Mouse (Mus musculus) liver, adult 2 months (tissue): ENCODE measurements at regions not wholly inside any gene's neighbourhood (a gene's known extent, or its start where the extent isn't known, plus 50 kb on each side); places are given as distances from the start of the nearest gene placed in this dataset.
A peak's percentile ranks its signal among the peaks of the same experiment; 100 is the strongest.

Experiments used
- DNase-seq: peaks from one replicate; pipeline ENCODE4 v3.0.0-alpha.2; 2011; ENCODE audit warnings: low read depth, low spot score; ENCODE audit errors: extremely low read depth
- H3K27ac ChIP-seq: fragments of 200-500 bp; replicated peaks from 2 replicates; pipeline ENCODE4 v1.5.1; 2012; ENCODE audit warnings: low read depth, mild to moderate bottlenecking, control low read depth, inconsistent platforms, low read length; ENCODE audit not compliant: insufficient read depth
- H3K27me3 ChIP-seq: fragments of 200-500 bp; 2 replicates; pipeline ENCODE4 v1.6.1; 2012; ENCODE audit warnings: mild to moderate bottlenecking, moderate library complexity, low read length, inconsistent platforms; ENCODE audit not compliant: control insufficient read depth, insufficient read depth
- H3K36me3 ChIP-seq: fragments of 200-500 bp; 2 replicates; pipeline ENCODE4 v1.6.1; 2012; ENCODE audit warnings: low read length, inconsistent platforms; ENCODE audit not compliant: control insufficient read depth, insufficient read depth
- H3K4me1 ChIP-seq: fragments of 200-500 bp; 2 replicates; pipeline ENCODE4 v1.6.1; 2011; ENCODE audit warnings: low read length; ENCODE audit not compliant: control insufficient read depth, insufficient read depth
- H3K4me3 ChIP-seq: fragments of 200-500 bp; 2 replicates; pipeline ENCODE4 v1.5.1; 2011; ENCODE audit warnings: low read depth, mild to moderate bottlenecking, control low read depth, low read length, moderate library complexity; ENCODE audit not compliant: insufficient read depth
- H3K79me2 ChIP-seq: fragments of 200-500 bp; 2 replicates; pipeline ENCODE4 v1.6.1; 2012; ENCODE audit warnings: inconsistent platforms, mild to moderate bottlenecking, low read length, moderate library complexity; ENCODE audit not compliant: control insufficient read depth, insufficient read depth
- H3K9ac ChIP-seq: fragments of 200-500 bp; 2 replicates; pipeline ENCODE4 v1.6.1; 2012; ENCODE audit warnings: low read depth, mild to moderate bottlenecking, control low read depth, inconsistent platforms, low read length
- CTCF ChIP-seq: fragments of 200-500 bp; IDR thresholded peaks from 2 replicates; pipeline ENCODE4 v1.5.1; 2011; ENCODE audit warnings: low read depth, low read length, control low read depth
- POLR2A ChIP-seq: fragments of 200-500 bp; IDR thresholded peaks from 2 replicates; pipeline ENCODE4 v1.6.1; 2011; ENCODE audit warnings: low read length, control low read depth; ENCODE audit not compliant: insufficient read depth; ENCODE audit errors: extremely low read depth
- WGBS: fragments of 180-500 bp; shearing (Covaris S2); methylation state at CpG from one replicate; pipeline ENCODE4 v1.1.7; 2018; 5-methylcytosine and 5-hydroxymethylcytosine counted together

GRCm38 (mm10) chr6:143547406-143547903 is 380.4 kb downstream of the Etnk1 start:
- Histone ChIP-seq H3K9ac (no peak overlapping the region), H3K4me1 (no peaks in the 10 kb centered on the region), H3K4me3 (no peak overlapping the region), H3K27me3 (no peaks in the 10 kb centered on the region), H3K79me2 (no peaks in the 10 kb centered on the region), H3K36me3 (no peaks in the 10 kb centered on the region), H3K27ac (no peak overlapping the region)
- TF ChIP-seq POLR2A: no peak
- no peak for TF ChIP-seq CTCF
- DNase-seq: no peak
- WGBS: 83% methylated on average over 10 of the region's 10 CpGs

GRCm38 (mm10) chr6:143554946-143555345 is 387.9 kb downstream of the Etnk1 start:
- no peak overlapping the region for H3K4me3 ChIP-seq
- no peaks in the 10 kb centered on the region for H3K4me1 ChIP-seq
- DNase-seq: no peak
- TF ChIP-seq CTCF (no peak), POLR2A (no peak)
- H3K9ac ChIP-seq: no peak overlapping the region
- 84% methylated on average over 3 of the region's 3 CpGs for WGBS
- no peaks in the 10 kb centered on the region for H3K36me3 ChIP-seq
- no peaks in the 10 kb centered on the region for H3K79me2 ChIP-seq
- H3K27me3 ChIP-seq: no peaks in the 10 kb centered on the region
- H3K27ac ChIP-seq: no peak overlapping the region

- no peaks in the 10 kb centered on the region for H3K36me3 ChIP-seq
- H3K79me2 ChIP-seq: no peaks in the 10 kb centered on the region
- H3K27ac ChIP-seq: no peak overlapping the region
- H3K9ac ChIP-seq: no peak overlapping the region
- DNase-seq: no peak
- peaks cover 6% of the 10 kb centered on the region for H3K4me1 ChIP-seq
- TF ChIP-seq CTCF (no peak), POLR2A (no peak)
- no peaks in the 10 kb centered on the region for H3K27me3 ChIP-seq
- WGBS: 90% methylated on average over 11 of the region's 11 CpGs
- no peak overlapping the region for H3K4me3 ChIP-seq
Observed at GRCm38 (mm10) chr6:143558046-143558884, 391.2 kb downstream of the Etnk1 start.

GRCm38 (mm10) chr6:143559316-143559715 is 392.3 kb downstream of the Etnk1 start:
- Histone ChIP-seq H3K4me1 (peaks cover 6% of the 10 kb centered on the region), H3K79me2 (no peaks in the 10 kb centered on the region), H3K4me3 (no peak overlapping the region), H3K9ac (no peak overlapping the region), H3K36me3 (no peaks in the 10 kb centered on the region), H3K27me3 (no peaks in the 10 kb centered on the region), H3K27ac (no peak overlapping the region)
- TF ChIP-seq CTCF (no peak), POLR2A (no peak)
- no peak for DNase-seq
- 83% methylated on average over 4 of the region's 4 CpGs for WGBS

- H3K36me3 ChIP-seq: no peaks in the 10 kb centered on the region
- no peak overlapping the region; the same call in 1 of the 2 replicates for H3K4me3 ChIP-seq
- peaks cover 6% of the 10 kb centered on the region for H3K4me1 ChIP-seq
- TF ChIP-seq POLR2A (no peak), CTCF (no peak)
- H3K79me2 ChIP-seq: no peaks in the 10 kb centered on the region
- H3K9ac ChIP-seq: peak overlapping the region; percentile 42; the same call in 1 of the 2 replicates
- 22% methylated on average over 6 of the region's 6 CpGs for WGBS
- H3K27me3 ChIP-seq: no peaks in the 10 kb centered on the region
- DNase-seq: peak; percentile 86
- H3K27ac ChIP-seq: peak overlapping the region; percentile 94
Observed at GRCm38 (mm10) chr6:143561316-143562088, 394.5 kb downstream of the Etnk1 start.
